Mouse (Mus musculus) liver, embryonic 12.5 days (tissue): ENCODE results near the gene Arhgap22. TPM values are rescaled to one million over a fixed set of nuclear protein-coding genes. Genes with fewer than 3 reads are reported as not detected.

Experiments
- ATAC-seq: fragments of 200-750 bp; cut with Nextera tagmentation; 2 replicates; pipeline ENCODE4 v1.8.0; 2017; ENCODE audit warnings: moderate number of reproducible peaks, mild to moderate bottlenecking, moderate library complexity
- H3K27ac ChIP-seq: fragments of 300-500 bp; sonication (generic); 2 replicates; pipeline ENCODE4 v1.5.1; 2016; ENCODE audit warnings: mild to moderate bottlenecking
- H3K27me3 ChIP-seq: fragments of 300-500 bp; sonication (generic); replicated peaks from 2 replicates; pipeline ENCODE4 v1.6.1; 2016; ENCODE audit warnings: mild to moderate bottlenecking, moderate library complexity
- H3K36me3 ChIP-seq: fragments of 300-500 bp; sonication (generic); 2 replicates; pipeline ENCODE4 v1.6.1; 2016; ENCODE audit warnings: mild to moderate bottlenecking, moderate library complexity
- H3K4me1 ChIP-seq: fragments of 300-500 bp; sonication (generic); 2 replicates; pipeline ENCODE4 v1.6.1; 2016
- H3K4me2 ChIP-seq: fragments of 300-500 bp; sonication (generic); 2 replicates; pipeline ENCODE4 v1.6.1; 2016; ENCODE audit warnings: mild to moderate bottlenecking, moderate library complexity
- H3K4me3 ChIP-seq: fragments of 300-500 bp; sonication (generic); 2 replicates; pipeline ENCODE4 v1.5.1; 2016; ENCODE audit warnings: mild to moderate bottlenecking, moderate library complexity
- H3K9ac ChIP-seq: fragments of 300-500 bp; sonication (generic); 2 replicates; pipeline ENCODE4 v1.6.1; 2016; ENCODE audit warnings: mild to moderate bottlenecking, moderate library complexity
- H3K9me3 ChIP-seq: fragments of 300-500 bp; sonication (generic); replicated peaks from 2 replicates; pipeline ENCODE4 v1.6.1; 2016; ENCODE audit warnings: mild to moderate bottlenecking, moderate library complexity
- WGBS: fragments of 180-500 bp; shearing (Covaris S2); methylation state at CpG from one replicate; pipeline ENCODE4 v1.1.7; 2016; ENCODE audit not compliant: insufficient replicate concordance; 5-methylcytosine and 5-hydroxymethylcytosine counted together
- polyA plus RNA-seq: library from polyadenylated mRNA; unstranded; fragments of >200 nt; fragmentation: Nextera tagmentation; extraction: Ambion mirVana; gene quantifications from 2 replicates; pipeline ENCODE4 v1.2.1, GENCODE M21; 2016

Gene Arhgap22
- polyA plus RNA-seq, 1 experiment from 2014 or later = 4.6 TPM

DNA sequence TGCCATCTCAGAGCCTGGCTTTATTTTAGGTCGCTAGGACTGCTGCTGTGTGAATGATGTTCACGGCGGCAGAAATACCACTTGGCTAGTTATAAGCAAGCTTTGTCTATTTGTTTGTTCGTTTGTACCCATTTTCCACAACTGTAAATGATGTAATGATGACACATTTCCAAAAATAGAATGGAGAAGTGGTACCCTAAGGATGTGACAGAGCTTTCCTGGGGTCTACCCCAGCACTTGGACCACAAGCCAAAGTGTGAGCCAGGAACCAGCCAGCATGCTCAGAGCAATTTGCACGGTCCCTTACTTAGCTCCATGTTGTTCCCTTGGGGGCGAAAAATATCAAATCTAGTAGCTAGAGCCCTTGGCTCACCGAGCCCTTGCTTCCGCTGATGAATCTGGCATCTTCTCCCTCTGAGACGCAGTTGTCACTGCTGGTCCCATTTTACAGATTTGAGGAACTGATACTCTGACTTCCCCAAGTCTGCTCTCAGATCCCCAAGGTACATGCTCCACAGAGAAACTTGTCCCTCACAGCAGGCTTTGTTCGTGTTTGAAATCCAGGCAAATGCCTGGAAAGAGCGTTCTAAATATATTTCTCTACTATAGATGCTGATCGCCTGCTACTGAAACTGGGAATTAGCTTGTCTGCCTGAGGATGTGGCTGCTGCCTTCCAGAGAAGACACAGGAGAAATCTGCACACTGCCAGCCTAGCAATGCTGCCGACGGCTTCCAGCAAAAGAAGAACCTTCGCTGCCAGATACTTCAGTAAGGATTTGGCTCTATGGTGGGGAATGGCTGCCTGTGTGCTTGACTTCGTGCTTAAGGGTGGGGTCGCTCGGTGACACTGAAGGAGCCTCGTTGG is 2.8 kb downstream of the Arhgap22 start:
- Histone ChIP-seq H3K4me3 (no peak overlapping the region), H3K36me3 (no peaks in the 10 kb centered on the region), H3K9ac (no peak overlapping the region), H3K27me3 (peaks cover 46% of the 10 kb centered on the region), H3K4me1 (peaks cover 16% of the 10 kb centered on the region), H3K9me3 (no peaks in the 10 kb centered on the region), H3K27ac (no peak overlapping the region), H3K4me2 (no peak overlapping the region)
- no peak for ATAC-seq
- 60% methylated on average over 19 of the region's 19 CpGs for WGBS

DNA sequence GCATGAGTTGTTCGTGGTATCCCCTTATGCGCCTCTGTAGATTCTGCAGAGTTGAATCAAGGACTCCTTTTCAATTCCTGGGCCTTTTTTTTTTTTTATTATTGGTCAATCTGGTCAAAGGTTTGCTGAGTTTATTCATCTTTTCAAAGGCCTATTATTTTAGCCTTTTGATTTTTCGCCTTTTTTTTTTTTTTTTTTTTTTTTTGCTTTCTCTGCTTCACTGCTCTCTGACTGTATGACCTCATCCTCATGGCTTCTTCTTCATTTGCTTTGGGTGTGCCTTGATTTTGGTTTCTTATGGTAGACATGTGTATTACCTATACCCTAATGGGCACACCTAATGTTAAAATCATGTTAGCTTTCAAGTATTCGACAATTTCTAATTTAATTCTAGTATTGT is 11.4 kb downstream of the Arhgap22 start:
- Histone ChIP-seq H3K4me1 (no peaks in the 10 kb centered on the region), H3K27me3 (no peaks in the 10 kb centered on the region), H3K9ac (no peak overlapping the region), H3K4me2 (no peak overlapping the region), H3K4me3 (no peak overlapping the region), H3K9me3 (no peaks in the 10 kb centered on the region), H3K27ac (no peak overlapping the region), H3K36me3 (no peaks in the 10 kb centered on the region)
- ATAC-seq = no peak
- WGBS = 57% methylated on average over 4 of the region's 4 CpGs

DNA sequence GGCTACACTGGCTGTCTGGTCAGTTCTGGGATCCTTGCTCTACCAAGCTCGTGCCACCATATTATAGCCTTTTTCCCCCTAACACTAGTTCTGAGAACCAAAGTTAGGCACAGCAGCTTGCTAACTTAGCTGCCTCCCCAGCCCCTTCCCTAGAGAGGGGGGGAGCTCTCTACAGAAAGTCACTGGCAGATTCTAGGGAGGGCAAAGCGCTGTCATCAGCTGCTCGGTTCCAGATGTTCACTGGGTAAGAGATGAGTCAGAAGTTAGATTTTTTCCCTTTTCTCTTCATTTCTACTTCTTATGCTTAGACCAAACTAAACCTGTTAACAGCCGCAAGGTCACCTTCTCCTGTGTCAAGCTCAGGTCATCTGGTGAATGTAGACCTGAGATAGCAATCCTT is 16.8 kb downstream of the Arhgap22 start:
- H3K36me3 ChIP-seq = no peaks in the 10 kb centered on the region
- H3K4me1 ChIP-seq = 0 out of 2 replicates have a peak, but pooled peaks cover 5% of the 10 kb centered on the region
- H3K4me3 ChIP-seq = no peak overlapping the region
- no peaks in the 10 kb centered on the region for H3K9me3 ChIP-seq
- H3K4me2 ChIP-seq = no peak overlapping the region
- no peak for ATAC-seq
- 68% methylated on average over 4 of the region's 4 CpGs for WGBS
- no peak overlapping the region for H3K9ac ChIP-seq
- H3K27ac ChIP-seq = no peak overlapping the region
- no peaks in the 10 kb centered on the region for H3K27me3 ChIP-seq

DNA sequence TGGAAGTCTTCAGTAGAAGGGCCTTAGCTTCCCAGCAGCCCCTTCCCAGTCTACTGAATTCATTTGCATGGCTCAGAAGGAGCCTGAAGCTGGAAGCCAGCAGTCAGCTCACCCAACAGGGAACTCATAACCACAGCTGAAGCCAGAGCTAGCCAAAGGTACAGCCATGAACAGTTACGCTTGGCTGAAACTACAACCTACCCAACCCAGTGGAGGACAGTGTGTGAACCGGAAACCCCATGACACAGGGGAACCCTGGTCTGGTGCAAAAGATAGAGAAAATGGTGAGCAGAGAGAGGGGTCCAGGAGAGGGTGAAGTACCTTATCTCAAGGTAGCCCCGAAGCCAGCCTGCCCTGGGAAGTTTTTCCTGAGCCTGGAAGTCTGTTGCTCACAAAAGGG is 17.5 kb downstream of the Arhgap22 start:
- H3K4me2 ChIP-seq = no peak overlapping the region
- no peaks in the 10 kb centered on the region for H3K9me3 ChIP-seq
- no peak overlapping the region for H3K9ac ChIP-seq
- H3K36me3 ChIP-seq = no peaks in the 10 kb centered on the region
- H3K4me1 ChIP-seq = 0 out of 2 replicates have a peak, but pooled peaks cover 5% of the 10 kb centered on the region
- no peak overlapping the region for H3K4me3 ChIP-seq
- no peaks in the 10 kb centered on the region for H3K27me3 ChIP-seq
- ATAC-seq = no peak
- 37% methylated on average over 3 of the region's 3 CpGs for WGBS
- H3K27ac ChIP-seq = no peak overlapping the region

DNA sequence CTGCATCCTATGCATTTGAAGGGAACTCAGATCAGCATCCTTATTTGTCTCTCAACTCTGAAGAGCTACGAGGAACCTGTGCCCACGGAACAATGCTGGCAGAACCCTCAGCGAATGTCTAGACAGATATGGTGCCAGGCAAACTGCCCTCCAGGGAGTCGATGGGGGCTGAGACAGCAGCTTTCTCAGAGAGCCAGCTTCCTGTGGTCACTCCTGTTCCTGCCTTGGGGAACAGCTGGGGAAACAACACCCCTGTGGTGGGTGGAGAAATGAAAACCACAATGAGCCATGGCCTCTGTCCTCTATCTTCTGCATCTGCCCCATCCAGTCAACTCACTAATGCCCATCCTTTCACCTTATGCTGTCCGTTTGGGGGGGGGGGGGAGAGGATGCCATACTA is 18.2 kb downstream of the Arhgap22 start:
- Histone ChIP-seq H3K9ac (no peak overlapping the region), H3K4me3 (no peak overlapping the region), H3K27me3 (no peaks in the 10 kb centered on the region), H3K27ac (no peak overlapping the region), H3K36me3 (no peaks in the 10 kb centered on the region), H3K4me2 (no peak overlapping the region), H3K9me3 (no peaks in the 10 kb centered on the region), H3K4me1 (0 out of 2 replicates have a peak, but pooled peaks cover 5% of the 10 kb centered on the region)
- no peak for ATAC-seq
- 25% methylated on average over 5 of the region's 5 CpGs for WGBS

DNA sequence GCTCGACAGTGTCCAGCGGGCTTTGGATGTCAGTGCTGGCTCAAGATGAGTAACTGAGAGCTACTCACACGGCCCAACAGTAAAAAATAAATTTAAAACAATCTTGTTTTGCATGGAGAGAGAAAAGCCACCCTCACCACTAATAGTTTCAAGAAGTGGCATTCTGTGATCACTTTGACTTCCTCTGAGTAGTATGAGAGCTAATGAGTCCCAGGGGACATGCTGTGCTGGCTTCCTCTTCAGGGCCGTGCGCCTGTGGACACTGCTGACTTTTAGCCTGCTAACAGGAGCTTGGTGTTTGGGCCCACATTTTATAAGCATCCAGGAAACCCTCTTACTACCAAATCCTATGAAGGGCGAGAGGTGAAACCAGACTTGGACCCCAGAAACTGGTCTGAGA is 21.8 kb downstream of the Arhgap22 start:
- no peak overlapping the region for H3K4me3 ChIP-seq
- H3K4me1 ChIP-seq = 0 out of 2 replicates have a peak, but pooled peaks cover 5% of the 10 kb centered on the region
- H3K9me3 ChIP-seq = no peaks in the 10 kb centered on the region
- no peak overlapping the region for H3K9ac ChIP-seq
- no peak overlapping the region for H3K27ac ChIP-seq
- no peak overlapping the region for H3K4me2 ChIP-seq
- no peak for ATAC-seq
- no peaks in the 10 kb centered on the region for H3K27me3 ChIP-seq
- WGBS = 62% methylated on average over 6 of the region's 6 CpGs
- no peaks in the 10 kb centered on the region for H3K36me3 ChIP-seq

DNA sequence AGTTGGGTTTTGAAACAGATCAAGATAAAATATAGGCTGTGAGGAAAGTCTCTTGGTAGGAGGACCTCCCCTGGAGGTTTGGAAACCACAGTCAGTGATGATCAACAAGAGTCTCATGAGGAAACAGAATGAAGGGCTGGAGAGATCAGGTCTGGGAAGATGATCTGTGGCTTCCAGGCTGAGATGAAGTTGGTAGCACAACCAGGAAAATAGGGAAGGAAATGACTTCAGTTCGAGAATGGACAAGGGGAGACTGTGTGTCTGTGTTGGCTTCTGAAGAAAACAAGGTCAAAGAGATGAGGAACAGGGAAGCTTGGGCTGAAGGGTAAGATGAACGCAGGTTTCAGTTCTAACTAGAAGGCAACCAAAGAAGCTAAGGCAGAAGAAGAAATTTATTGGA is 26.6 kb downstream of the Arhgap22 start:
- H3K4me1 ChIP-seq = no peaks in the 10 kb centered on the region
- ATAC-seq = no peak
- 21% methylated on average over 2 of the region's 2 CpGs for WGBS
- no peak overlapping the region for H3K9ac ChIP-seq
- H3K27me3 ChIP-seq = no peaks in the 10 kb centered on the region; the same call in 1 of the 2 replicates
- no peaks in the 10 kb centered on the region for H3K9me3 ChIP-seq
- H3K36me3 ChIP-seq = no peaks in the 10 kb centered on the region
- no peak overlapping the region for H3K4me2 ChIP-seq
- no peak overlapping the region for H3K27ac ChIP-seq
- no peak overlapping the region for H3K4me3 ChIP-seq

DNA sequence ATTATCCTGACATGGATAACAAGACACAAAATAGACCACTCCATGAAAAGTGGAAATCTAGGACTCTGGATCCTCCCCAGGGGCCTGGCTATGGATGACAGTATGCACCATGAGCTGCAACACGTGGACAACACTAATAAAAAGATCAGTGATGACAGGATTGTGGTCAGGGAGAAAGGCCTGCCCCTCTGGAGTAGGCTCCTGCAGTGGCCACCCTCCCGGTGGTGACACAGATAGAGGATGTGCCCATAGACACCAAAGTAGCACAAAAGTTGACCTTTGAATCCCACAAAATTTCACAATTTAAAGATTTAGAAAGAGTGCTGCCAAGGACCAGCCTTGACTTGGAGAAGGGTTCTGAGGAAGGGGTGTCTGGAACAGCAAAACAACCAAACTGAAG is 29.4 kb downstream of the Arhgap22 start:
- 35% methylated on average over 2 of the region's 2 CpGs for WGBS

DNA sequence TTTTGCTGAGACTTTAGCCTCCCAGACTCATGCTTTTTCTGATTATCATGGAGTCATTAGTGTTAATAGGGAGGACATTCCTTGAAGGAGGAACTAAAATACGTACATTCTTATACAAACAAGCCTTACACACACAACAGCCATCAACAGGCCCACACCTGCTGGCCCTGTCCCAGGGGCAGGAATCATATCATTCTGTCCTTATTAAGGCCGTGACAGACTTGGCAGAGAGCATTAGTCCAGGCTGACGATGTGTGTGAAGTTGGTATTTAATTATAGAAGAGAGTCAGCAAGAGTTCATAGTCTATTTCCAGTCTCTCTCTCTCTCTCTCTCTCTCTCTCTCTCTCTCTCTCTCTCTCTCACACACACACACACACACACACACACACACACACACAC is 30.7 kb downstream of the Arhgap22 start:
- Histone ChIP-seq H3K27me3 (no peaks in the 10 kb centered on the region; the same call in 1 of the 2 replicates), H3K9ac (no peak overlapping the region), H3K9me3 (no peaks in the 10 kb centered on the region), H3K4me1 (no peaks in the 10 kb centered on the region), H3K27ac (no peak overlapping the region), H3K4me3 (no peak overlapping the region), H3K36me3 (no peaks in the 10 kb centered on the region), H3K4me2 (no peak overlapping the region)
- ATAC-seq = no peak
- 48% methylated on average over 3 of the region's 3 CpGs for WGBS

More for the DNA sequence above, 29.4 kb downstream of the Arhgap22 start:
- Histone ChIP-seq H3K4me3 (no peak overlapping the region), H3K36me3 (no peaks in the 10 kb centered on the region), H3K27ac (no peak overlapping the region), H3K9me3 (no peaks in the 10 kb centered on the region), H3K4me2 (no peak overlapping the region), H3K9ac (no peak overlapping the region), H3K27me3 (no peaks in the 10 kb centered on the region; the same call in 1 of the 2 replicates), H3K4me1 (no peaks in the 10 kb centered on the region)
- ATAC-seq = no peak

DNA sequence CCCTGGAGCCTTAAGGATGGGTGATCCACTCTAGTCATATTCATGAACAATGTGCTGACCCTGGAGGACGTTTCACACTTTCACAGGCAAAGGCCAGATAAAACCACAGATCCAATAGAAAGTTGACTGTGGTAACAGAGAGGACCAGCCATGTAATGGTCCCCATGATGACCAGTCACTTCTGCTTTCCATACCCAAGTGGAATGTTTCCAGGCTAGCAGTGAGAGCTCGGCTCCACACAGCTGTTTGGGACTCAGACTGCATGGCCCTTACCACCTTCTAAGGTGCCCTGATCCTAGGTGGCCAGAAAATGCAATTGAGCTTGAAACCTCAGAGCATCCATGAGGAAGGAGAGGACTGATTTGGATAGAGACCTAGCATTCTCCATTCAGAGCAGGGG is 31.1 kb downstream of the Arhgap22 start:
- ATAC-seq = no peak
- Histone ChIP-seq H3K36me3 (no peaks in the 10 kb centered on the region), H3K4me1 (no peaks in the 10 kb centered on the region), H3K9me3 (no peaks in the 10 kb centered on the region), H3K4me2 (no peak overlapping the region), H3K27ac (no peak overlapping the region), H3K4me3 (no peak overlapping the region), H3K27me3 (peaks cover 3% of the 10 kb centered on the region), H3K9ac (no peak overlapping the region)
- 25% methylated on average over 2 of the region's 2 CpGs for WGBS

DNA sequence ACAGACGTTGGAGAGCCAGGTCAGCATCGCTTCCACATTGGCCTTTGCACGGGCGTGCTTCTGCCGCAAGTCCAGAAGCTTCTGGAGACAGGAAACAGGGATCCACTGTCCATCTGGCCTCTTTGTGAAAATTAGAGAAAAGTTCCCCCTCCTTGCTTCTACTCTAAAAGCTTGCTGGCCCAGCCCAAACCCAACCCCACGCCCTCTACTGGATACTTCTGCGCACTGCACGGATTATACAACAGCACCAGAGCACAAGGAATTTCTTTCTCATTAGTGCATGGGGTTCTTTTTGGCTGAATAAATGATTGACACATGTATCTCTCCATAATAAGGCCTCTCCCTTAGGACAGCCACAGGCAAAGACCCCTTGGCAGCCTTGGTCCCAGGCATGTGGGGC is 32.6 kb downstream of the Arhgap22 start:
- Histone ChIP-seq H3K9ac (no peak overlapping the region), H3K27me3 (peaks cover 19% of the 10 kb centered on the region), H3K36me3 (no peaks in the 10 kb centered on the region), H3K4me2 (no peak overlapping the region), H3K9me3 (no peaks in the 10 kb centered on the region), H3K4me3 (no peak overlapping the region), H3K4me1 (no peaks in the 10 kb centered on the region), H3K27ac (no peak overlapping the region)
- 34% methylated on average over 8 of the region's 8 CpGs for WGBS
- no peak for ATAC-seq

DNA sequence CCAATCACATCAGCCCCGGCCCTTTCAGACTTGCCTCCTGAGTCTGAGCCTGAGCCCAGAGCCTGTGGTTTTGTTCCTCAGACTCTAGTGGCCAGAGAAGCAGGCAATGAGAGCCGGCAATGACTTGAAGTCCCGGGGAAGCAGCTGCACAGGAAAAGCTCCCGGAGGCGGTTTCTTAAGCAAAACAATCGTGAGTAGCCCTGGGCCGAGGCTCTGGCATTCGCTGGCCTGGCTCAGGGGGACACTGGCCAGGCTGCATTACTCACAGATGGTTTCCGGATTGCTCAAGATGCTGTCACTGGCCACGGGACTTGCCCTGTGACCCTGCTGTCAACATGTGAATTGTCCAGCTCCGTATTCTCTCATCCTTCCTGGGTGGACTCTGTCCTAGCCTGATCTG is 33.8 kb downstream of the Arhgap22 start:
- Histone ChIP-seq H3K4me2 (no peak overlapping the region), H3K9me3 (no peaks in the 10 kb centered on the region), H3K4me1 (no peaks in the 10 kb centered on the region), H3K9ac (no peak overlapping the region), H3K27me3 (peaks cover 22% of the 10 kb centered on the region), H3K4me3 (no peak overlapping the region), H3K36me3 (no peaks in the 10 kb centered on the region), H3K27ac (no peak overlapping the region)
- ATAC-seq = no peak
- 15% methylated on average over 11 of the region's 11 CpGs for WGBS
